In genomic region chr1:151250109-151250508, GRCm38 (mm10) we compare ENCODE assay signal across 24 mouse cellular contexts. TPM values are rescaled to one million over a fixed set of nuclear protein-coding genes. Genes with fewer than 3 reads are reported as not detected.
DNase-seq lines count a peak whose midpoint lies in the region; ATAC-seq and TF ChIP-seq lines count a peak whose summit lies in the region.
"Had no signal": no experiment of that assay in that cellular context is flagged by ENCODE, and none has a peak within 500 bp of the region (broad histone marks: within the 10 kb centered on the region; RNA-seq: fewer than 3 reads in every experiment).

No protein-coding gene starts in this region.

- TF ChIP-seq CTCF in left cerebral cortex, adult 2 months (IDR thresholded peaks at IDR 0.05) = no peak
- TF ChIP-seq CTCF in CH12.LX (conservative IDR thresholded peaks at IDR 0.05 in 1 of 2, IDR thresholded peaks at IDR 0.05 in 1 of 2; ENCODE audit: low read depth in 2 of 2, low read length in 2 of 2) = no peak
- no peak for TF ChIP-seq CTCF in liver, postnatal 0 days (IDR thresholded peaks at IDR 0.05; ENCODE audit: low read depth)

- peaks cover 3 to 38% of the 10 kb centered on the region in 2 experiments; a peak in 2 of 4 replicates for H3K4me1 ChIP-seq in CH12.LX (ENCODE audit: control insufficient read depth in 1 of 2, insufficient read depth in 2 of 2)
- H3K4me1 ChIP-seq in liver, postnatal 0 days (ENCODE audit: insufficient read depth) = peaks cover 6% of the 10 kb centered on the region; the same call in 1 of the 2 replicates

- H3K79me2 ChIP-seq in CH12.LX (replicated peaks; ENCODE audit: control insufficient read depth, extremely low read depth, insufficient read depth, poor library complexity, severe bottlenecking) = no peaks in the 10 kb centered on the region

- H3K4me3 ChIP-seq in left cerebral cortex, adult 2 months = 0 out of 2 replicates have a peak overlapping the region, but pooled peaks have one; percentile 9
- peak overlapping the region in 2 of 3 experiments; percentile 20 to 35 for H3K4me3 ChIP-seq in CH12.LX (replicated peaks in 1 of 3; ENCODE audit: low read depth in 2 of 3, low read length in 2 of 3, poor library complexity in 1 of 3)
- H3K4me3 ChIP-seq in liver, postnatal 0 days (ENCODE audit: low read depth, low read length) = no peak overlapping the region
- H3K4me3 ChIP-seq: heart, embryonic 10.5 days; limb, embryonic 12.5 days; midbrain, embryonic 13.5 days; neural tube, embryonic 15.5 days had no signal

- 69% methylated on average over 3 of the region's 3 CpGs for WGBS in liver, postnatal 0 days (ENCODE audit: insufficient replicate concordance)

- TF ChIP-seq RAD21 in CH12.LX (IDR thresholded peaks at IDR 0.05; ENCODE audit: low read depth, low read length) = no peak

- H3K9ac ChIP-seq in CH12.LX (ENCODE audit: insufficient read depth, low read depth) = peak overlapping the region; percentile 46; the same call in 1 of the 2 replicates
- H3K9ac ChIP-seq in liver, postnatal 0 days (replicated peaks) = no peak overlapping the region
- H3K9ac ChIP-seq: limb, embryonic 12.5 days; lung, embryonic 14.5 days; midbrain, embryonic 13.5 days; neural tube, embryonic 15.5 days had no signal

- no peaks in the 10 kb centered on the region for H3K9me3 ChIP-seq in CH12.LX (replicated peaks; ENCODE audit: low read length)
- no peaks in the 10 kb centered on the region for H3K9me3 ChIP-seq in liver, postnatal 0 days (ENCODE audit: low read length)
- H3K9me3 ChIP-seq: heart, embryonic 10.5 days; limb, embryonic 12.5 days; midbrain, embryonic 13.5 days; neural tube, embryonic 15.5 days had no signal

- peak overlapping the region; percentile 56 for H3K27ac ChIP-seq in left cerebral cortex, adult 2 months
- no peak overlapping the region for H3K27ac ChIP-seq in CH12.LX (ENCODE audit: insufficient read depth, low read depth)
- H3K27ac ChIP-seq in liver, postnatal 0 days (ENCODE audit: low read depth) = 0 out of 2 replicates have a peak overlapping the region, but pooled peaks have one; percentile 5
- H3K27ac ChIP-seq: limb, embryonic 12.5 days; midbrain, embryonic 13.5 days; neural tube, embryonic 15.5 days had no signal

- no peak for DNase-seq in left cerebral cortex, adult 2 months (ENCODE audit: extremely low spot score in 1 of 2, low spot score in 2 of 2)
- no peak for DNase-seq in left cerebral cortex, postnatal 14 days (ENCODE audit: low spot score in 2 of 2)
- DNase-seq in A20 (ENCODE audit: low read depth, low spot score) (peak; percentile 72), CH12.LX (ENCODE audit: extremely low read depth) (no peak)
- no peak for DNase-seq in liver, postnatal 0 days
- no peak for DNase-seq in spleen, postnatal 36 days (ENCODE audit: low spot score in 2 of 2)
- no peak for DNase-seq in cerebellum, adult 9-10 months

- in situ Hi-C loops in CH12.LX (cut with MboI; ENCODE audit: low pct_ligation_motif_present, low pct_unique_long_range_greater_than_20kb, low sequenced_read_pairs) = loop anchor here (5.0 to 10.0 kb wide), 2 partner anchors 92 to 145 kb away; partner anchors contain the start of gene Ivns1abp

- peak overlapping the region; percentile 71 for H3K4me2 ChIP-seq in CH12.LX (ENCODE audit: insufficient read depth, low read depth, poor library complexity, severe bottlenecking)
- H3K4me2 ChIP-seq in liver, postnatal 0 days (ENCODE audit: low read depth, low read length) = no peak overlapping the region
- H3K4me2 ChIP-seq: midbrain, embryonic 13.5 days had no signal

- dilution Hi-C loops in CH12.LX (cut with MboI; ENCODE audit: extremely low pct_ligation_motif_present, extremely low pct_unique_long_range_greater_than_20kb, low sequenced_read_pairs) = no loop called here

- no peaks in the 10 kb centered on the region for H3K27me3 ChIP-seq in CH12.LX (replicated peaks)
- H3K27me3 ChIP-seq in liver, postnatal 0 days (ENCODE audit: insufficient read depth, low read length) = no peaks in the 10 kb centered on the region
- H3K27me3 ChIP-seq: limb, embryonic 12.5 days; midbrain, embryonic 13.5 days; neural tube, embryonic 15.5 days had no signal

- H3K36me3 ChIP-seq in CH12.LX (replicated peaks in 1 of 2; ENCODE audit: control insufficient read depth in 1 of 2, insufficient read depth in 1 of 2, low read length in 1 of 2) = no peaks in the 10 kb centered on the region
- H3K36me3 ChIP-seq in liver, postnatal 0 days (replicated peaks; ENCODE audit: insufficient read depth, low read length) = no peaks in the 10 kb centered on the region
- H3K36me3 ChIP-seq: heart, embryonic 10.5 days; limb, embryonic 12.5 days; midbrain, embryonic 13.5 days; neural tube, embryonic 15.5 days had no signal

- intact Hi-C loops in left cerebral cortex, adult 2 months (cut with DNase I) = loop anchor here (2.0 kb wide), 2 partner anchors 95 to 171 kb away; partner anchors contain the start of gene Ivns1abp
- intact Hi-C loops in left cerebral cortex, postnatal 14 days (cut with DNase I) = loop anchor here (10.0 kb wide), 2 partner anchors 95 to 165 kb away; partner anchors contain the start of gene Ivns1abp

- TF ChIP-seq POLR2A in CH12.LX (IDR thresholded peaks at IDR 0.05; ENCODE audit: low read depth, low read length) = no peak

- ATAC-seq in liver, postnatal 0 days = no peak
- ATAC-seq: forebrain, embryonic 14.5 days had no signal

- TF ChIP-seq EP300 in CH12.LX (IDR thresholded peaks at IDR 0.05; ENCODE audit: low read length) = no peak
- TF ChIP-seq EP300 in liver, postnatal 0 days (IDR thresholded peaks at IDR 0.05; ENCODE audit: low read depth) = no peak

TF ChIP-seq in CH12.LX, 34 proteins besides CTCF, POLR2A, EP300 and RAD21:
- 0 out of 2 replicates have a peak, but pooled peaks have one; percentile 18 for TF ChIP-seq ZNF384 (IDR thresholded peaks at IDR 0.05; ENCODE audit: low read depth, low read length)
- TF ChIP-seq GABPA (IDR thresholded peaks at IDR 0.05; ENCODE audit: insufficient replicate concordance, low read depth, low read length) = no peak
TF ChIP-seq in CH12.LX: peak in this region for 1.

RNA-seq across cellular contexts. Expression of gene Gm47996, which starts 40.2 kb away (rescaled TPM):
- not detected for total RNA-seq in left cerebral cortex, adult 2 months (2021)
- total RNA-seq in left cerebral cortex, postnatal 14 days (2021) = not detected
- total RNA-seq in CH12.LX (2012; rRNA removed) (0.13 TPM in 1 of 2 replicates, not detected in the other), CH12.LX (2014; rRNA removed) (not detected in 2 replicates)
- polyA plus RNA-seq in CH12.LX (2012; ENCODE audit: insufficient read length, low read depth) = not detected in 2 replicates
- 0.12 and 0.20 TPM in 2 replicates for polyA plus RNA-seq in liver, postnatal 0 days (2015; fragmentation: Nextera tagmentation; extraction: Ambion mirVana)
- total RNA-seq: adrenal gland, postnatal 25 days; gastrocnemius, postnatal 4 days; heart, postnatal 10 days; layer of hippocampus, postnatal 10 days; megakaryocyte progenitor cell, adult 5-6 weeks had no signal
- polyA plus RNA-seq: CD4-positive, CD25-positive, alpha-beta regulatory T cell, adult 4 months; cerebellum, adult 2 months; forebrain, embryonic 14.5 days; heart, embryonic 10.5 days; limb, embryonic 12.5 days; lung, embryonic 14.5 days; midbrain, embryonic 13.5 days; neural tube, embryonic 15.5 days; stomach, embryonic 14.5 days; thymus, adult 2 months; urinary bladder, adult 2 months had no signal

RNA-seq across cellular contexts. Expression of gene 3110040M04Rik, which starts 46.2 kb away (rescaled TPM):
- not detected for total RNA-seq in left cerebral cortex, adult 2 months (2021)
- total RNA-seq in left cerebral cortex, postnatal 14 days (2021) = not detected
- not detected in 2 replicates for total RNA-seq in CH12.LX (2012; rRNA removed)
- not detected in 2 replicates for total RNA-seq in CH12.LX (2014; rRNA removed)
- not detected in 2 replicates for polyA plus RNA-seq in CH12.LX (2012; ENCODE audit: insufficient read length, low read depth)
- polyA plus RNA-seq in liver, postnatal 0 days (2015; fragmentation: Nextera tagmentation; extraction: Ambion mirVana) = 0.28 TPM in 1 of 2 replicates, not detected in the other
- total RNA-seq: adrenal gland, postnatal 25 days; gastrocnemius, postnatal 4 days; heart, postnatal 10 days; layer of hippocampus, postnatal 10 days; megakaryocyte progenitor cell, adult 5-6 weeks had no signal
- polyA plus RNA-seq: CD4-positive, CD25-positive, alpha-beta regulatory T cell, adult 4 months; cerebellum, adult 2 months; forebrain, embryonic 14.5 days; limb, embryonic 12.5 days; lung, embryonic 14.5 days; midbrain, embryonic 13.5 days; neural tube, embryonic 15.5 days; stomach, embryonic 14.5 days; thymus, adult 2 months; urinary bladder, adult 2 months had no signal

RNA-seq across cellular contexts. Expression of gene Gm47995, which starts 51.9 kb away (rescaled TPM):
- total RNA-seq in left cerebral cortex, adult 2 months (2021) = not detected
- total RNA-seq in left cerebral cortex, postnatal 14 days (2021) = not detected
- total RNA-seq in CH12.LX (2012; rRNA removed) = not detected in 2 replicates
- not detected in 2 replicates for total RNA-seq in CH12.LX (2014; rRNA removed)
- not detected in 2 replicates for polyA plus RNA-seq in CH12.LX (2012; ENCODE audit: insufficient read length, low read depth)
- 0.26 and 0.31 TPM in 2 replicates for polyA plus RNA-seq in liver, postnatal 0 days (2015; fragmentation: Nextera tagmentation; extraction: Ambion mirVana)
- total RNA-seq: adrenal gland, postnatal 25 days; gastrocnemius, postnatal 4 days; heart, postnatal 10 days; layer of hippocampus, postnatal 10 days; megakaryocyte progenitor cell, adult 5-6 weeks had no signal
- polyA plus RNA-seq: CD4-positive, CD25-positive, alpha-beta regulatory T cell, adult 4 months; cerebellum, adult 2 months; forebrain, embryonic 14.5 days; hindbrain, embryonic 11.5 days; limb, embryonic 12.5 days; lung, embryonic 14.5 days; midbrain, embryonic 13.5 days; neural tube, embryonic 15.5 days; stomach, embryonic 14.5 days; thymus, adult 2 months; urinary bladder, adult 2 months had no signal

RNA-seq across cellular contexts. Expression of gene Gm8947, which starts 57.9 kb away (rescaled TPM):
- not detected for total RNA-seq in left cerebral cortex, adult 2 months (2021)
- not detected for total RNA-seq in left cerebral cortex, postnatal 14 days (2021)
- 0.08 TPM in 1 of 2 replicates, not detected in the other for total RNA-seq in CH12.LX (2012; rRNA removed)
- total RNA-seq in CH12.LX (2014; rRNA removed) = not detected in 2 replicates
- 0.25 and 0.36 TPM in 2 replicates for polyA plus RNA-seq in CH12.LX (2012; ENCODE audit: insufficient read length, low read depth)
- 0.28 and 0.37 TPM in 2 replicates for polyA plus RNA-seq in liver, postnatal 0 days (2015; fragmentation: Nextera tagmentation; extraction: Ambion mirVana)
- total RNA-seq: adrenal gland, postnatal 25 days; gastrocnemius, postnatal 4 days; heart, postnatal 10 days; layer of hippocampus, postnatal 10 days had no signal
- polyA plus RNA-seq: CD4-positive, CD25-positive, alpha-beta regulatory T cell, adult 4 months; cerebellum, adult 2 months; forebrain, embryonic 14.5 days; hindbrain, embryonic 11.5 days; limb, embryonic 12.5 days; midbrain, embryonic 13.5 days; neural tube, embryonic 15.5 days; stomach, embryonic 14.5 days; thymus, adult 2 months; urinary bladder, adult 2 months had no signal
